In genomic region chr5:127324645-127325044, GRCm38 (mm10) we compare ENCODE assay signal across 11 mouse cellular contexts.
DNase-seq lines count a peak whose midpoint lies in the region; ATAC-seq and TF ChIP-seq lines count a peak whose summit lies in the region.
"Had no signal": no experiment of that assay in that cellular context is flagged by ENCODE, and none has a peak within 500 bp of the region (broad histone marks: within the 10 kb centered on the region; RNA-seq: fewer than 3 reads in every experiment).

No protein-coding gene starts in this region.

- no peak for ATAC-seq in forebrain, embryonic 14.5 days
- no peak for ATAC-seq in limb, embryonic 14.5 days (ENCODE audit: low FRiP score, low read depth)
- no peak for ATAC-seq in intestine, embryonic 15.5 days

- no peaks in the 10 kb centered on the region for H3K36me3 ChIP-seq in heart, embryonic 10.5 days
- no peaks in the 10 kb centered on the region for H3K36me3 ChIP-seq in forebrain, embryonic 14.5 days (ENCODE audit: control insufficient read depth, insufficient read depth, low read length)
- H3K36me3 ChIP-seq in limb, embryonic 14.5 days (ENCODE audit: control insufficient read depth, insufficient read depth, low read length) = no peaks in the 10 kb centered on the region
- H3K36me3 ChIP-seq in intestine, embryonic 15.5 days = no peaks in the 10 kb centered on the region

- H3K4me2 ChIP-seq in forebrain, embryonic 14.5 days (ENCODE audit: low read length) = no peak overlapping the region
- H3K4me2 ChIP-seq in limb, embryonic 14.5 days (replicated peaks; ENCODE audit: low read depth, low read length, severe bottlenecking) = no peak overlapping the region
- H3K4me2 ChIP-seq in intestine, embryonic 15.5 days (replicated peaks) = no peak overlapping the region

- no peak overlapping the region for H3K4me3 ChIP-seq in heart, embryonic 10.5 days
- no peak overlapping the region for H3K4me3 ChIP-seq in forebrain, embryonic 14.5 days (ENCODE audit: low read depth, low read length)
- H3K4me3 ChIP-seq in limb, embryonic 14.5 days (replicated peaks; ENCODE audit: low read length) = no peak overlapping the region
- no peak overlapping the region for H3K4me3 ChIP-seq in intestine, embryonic 15.5 days (replicated peaks)

- DNase-seq in heart, embryonic 10.5 days (ENCODE audit: low spot score) = no peak
- no peak for DNase-seq in heart, postnatal 10 days
- peak; percentile 58 for DNase-seq in embryo, embryonic 10 days (ENCODE audit: low spot score)
- peak; percentile 32 for DNase-seq in forebrain, embryonic 14.5 days (ENCODE audit: low spot score)
- no peak for DNase-seq in limb, embryonic 14.5 days (ENCODE audit: low spot score)
- no peak for DNase-seq in layer of hippocampus, postnatal 25 days (ENCODE audit: extremely low spot score in 1 of 2, low spot score in 1 of 2)
- no peak for DNase-seq in thymus, postnatal 36 days
- DNase-seq: cerebellum, adult 11-12 months; gastrocnemius, postnatal 36 days; thymus, postnatal 25 days had no signal

- no peaks in the 10 kb centered on the region for H3K9me3 ChIP-seq in heart, embryonic 10.5 days
- no peaks in the 10 kb centered on the region for H3K9me3 ChIP-seq in forebrain, embryonic 14.5 days (replicated peaks; ENCODE audit: control insufficient read depth, low read length)
- H3K9me3 ChIP-seq in limb, embryonic 14.5 days (ENCODE audit: control insufficient read depth, low read length) = no peaks in the 10 kb centered on the region
- H3K9me3 ChIP-seq in intestine, embryonic 15.5 days = no peaks in the 10 kb centered on the region

- WGBS in heart, embryonic 10.5 days = 61% methylated on average over 2 of the region's 2 CpGs
- WGBS in forebrain, embryonic 14.5 days = 39% methylated on average over 2 of the region's 2 CpGs
- WGBS in limb, embryonic 14.5 days = 17% methylated on average over 2 of the region's 2 CpGs
- WGBS in intestine, embryonic 15.5 days = 48% methylated on average over 2 of the region's 2 CpGs

- H3K27ac ChIP-seq in heart, embryonic 10.5 days = peak overlapping the region; percentile 83; the same call in 1 of the 2 replicates
- H3K27ac ChIP-seq in forebrain, embryonic 14.5 days (ENCODE audit: low read depth, low read length) = peak overlapping the region; percentile 33; the same call in 1 of the 2 replicates
- 0 out of 2 replicates have a peak overlapping the region, but pooled peaks have one; percentile 27 for H3K27ac ChIP-seq in limb, embryonic 14.5 days (replicated peaks; ENCODE audit: low read depth, low read length)
- no peak overlapping the region for H3K27ac ChIP-seq in intestine, embryonic 15.5 days

- no peaks in the 10 kb centered on the region for H3K27me3 ChIP-seq in heart, embryonic 10.5 days (ENCODE audit: insufficient read depth, poor library complexity, severe bottlenecking)
- H3K27me3 ChIP-seq in forebrain, embryonic 14.5 days (replicated peaks; ENCODE audit: control insufficient read depth, insufficient read depth, low read length) = no peaks in the 10 kb centered on the region
- H3K27me3 ChIP-seq in limb, embryonic 14.5 days (ENCODE audit: control insufficient read depth, insufficient read depth, low read length) = no peaks in the 10 kb centered on the region
- H3K27me3 ChIP-seq in intestine, embryonic 15.5 days (replicated peaks) = no peaks in the 10 kb centered on the region

- TF ChIP-seq POLR2A in limb, embryonic 14.5 days (IDR thresholded peaks at IDR 0.05; ENCODE audit: borderline replicate concordance, extremely low read depth, insufficient read depth, insufficient read length) = no peak

- H3K9ac ChIP-seq in forebrain, embryonic 14.5 days (ENCODE audit: low read length) = no peak overlapping the region
- no peak overlapping the region for H3K9ac ChIP-seq in limb, embryonic 14.5 days (ENCODE audit: low read depth, low read length, severe bottlenecking)
- no peak overlapping the region for H3K9ac ChIP-seq in intestine, embryonic 15.5 days

- intact Hi-C loops in heart, postnatal 10 days (cut with DNase I) = no loop called here

- H3K4me1 ChIP-seq in heart, embryonic 10.5 days = peaks cover 39% of the 10 kb centered on the region
- H3K4me1 ChIP-seq in forebrain, embryonic 14.5 days (ENCODE audit: control insufficient read depth, insufficient read depth, low read length) = peaks cover 13% of the 10 kb centered on the region; the same call in 1 of the 2 replicates
- H3K4me1 ChIP-seq in limb, embryonic 14.5 days (ENCODE audit: control insufficient read depth, insufficient read depth, low read length) = peaks cover 48% of the 10 kb centered on the region
- H3K4me1 ChIP-seq in intestine, embryonic 15.5 days (replicated peaks) = no peaks in the 10 kb centered on the region; the same call in 1 of the 2 replicates

Comparison
In these comparisons a context has a peak if more than half of its experiments do, and no peak if none do; other contexts are left out.
1. DNase-seq: peak in embryo, embryonic 10 days (single experiment) and forebrain, embryonic 14.5 days (single experiment); none in heart, embryonic 10.5 days (single experiment), heart, postnatal 10 days (0 of 2), limb, embryonic 14.5 days (single experiment), layer of hippocampus, postnatal 25 days (0 of 2) and thymus, postnatal 36 days (0 of 2).